Comparison of ENCODE assay signal across 34 mouse cellular contexts in the genomic region with DNA sequence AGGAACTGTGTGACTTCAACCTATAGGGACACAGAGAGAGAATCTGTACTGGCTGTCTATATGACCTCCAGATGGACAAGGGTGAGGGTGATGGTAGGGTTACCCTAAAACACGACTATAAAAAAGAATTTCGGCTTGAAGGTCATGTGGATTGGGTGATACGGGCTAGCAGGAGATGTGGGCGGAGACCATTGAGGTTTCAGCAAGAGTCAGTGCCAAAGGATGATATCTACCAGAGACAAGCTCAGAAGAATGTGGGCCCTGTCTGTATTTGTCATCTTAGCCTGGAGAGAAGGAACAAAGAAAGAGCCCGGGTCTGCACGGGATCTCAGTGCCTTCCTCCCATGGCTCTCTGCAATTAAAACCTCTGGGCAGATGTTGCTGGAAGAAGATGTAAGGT. TPM values are rescaled to one million over a fixed set of nuclear protein-coding genes. Genes with fewer than 3 reads are reported as not detected.
"Had no signal": no experiment of that assay in that cellular context is flagged by ENCODE, and none has a peak within 500 bp of the region (broad histone marks: within the 10 kb centered on the region; RNA-seq: fewer than 3 reads in every experiment).

No protein-coding gene starts in this region.

- ATAC-seq: hindbrain, postnatal 0 days; intestine, embryonic 16.5 days; liver, embryonic 12.5 days had no signal

- H3K4me3 ChIP-seq: heart, adult 2 months; heart, embryonic 13.5 days; heart, embryonic 15.5 days; hindbrain, embryonic 13.5 days; hindbrain, embryonic 15.5 days; kidney, embryonic 15.5 days; limb, embryonic 13.5 days; limb, embryonic 15.5 days; liver, embryonic 12.5 days had no signal

- DNase-seq: gastrocnemius, postnatal 10 days; gastrocnemius, postnatal 25 days; heart, adult 11 months; heart, adult 2 months; heart, postnatal 14 days; heart, postnatal 36 days; kidney, adult 11 months; kidney, adult 2 months; kidney, adult 9 months; kidney, postnatal 14 days; kidney, postnatal 36 days; layer of hippocampus, adult 9-11 months; layer of hippocampus, postnatal 36 days; left cerebral cortex, postnatal 4 days had no signal

- H3K27ac ChIP-seq: heart, adult 2 months; heart, embryonic 13.5 days; heart, embryonic 15.5 days; hindbrain, embryonic 13.5 days; hindbrain, embryonic 15.5 days; hindbrain, postnatal 0 days; kidney, embryonic 15.5 days; kidney, postnatal 0 days; limb, embryonic 13.5 days; limb, embryonic 15.5 days; liver, embryonic 12.5 days had no signal

RNA-seq across cellular contexts. Expression of a gene that starts 3.3 kb away (rescaled TPM):
- total RNA-seq: hematopoietic stem cell, adult 5-6 weeks; layer of hippocampus, postnatal 14 days; layer of hippocampus, postnatal 36 days; left cerebral cortex, adult 18-20 months; left cerebral cortex, postnatal 25 days; left cerebral cortex, postnatal 4 days had no signal

RNA-seq across cellular contexts. Expression of a gene that starts 15.5 kb away (rescaled TPM):
- total RNA-seq: hematopoietic stem cell, adult 5-6 weeks; hindbrain, postnatal 0 days; layer of hippocampus, adult 18-20 months; layer of hippocampus, postnatal 36 days; left cerebral cortex, adult 18-20 months; left cerebral cortex, adult 8-10 months; left cerebral cortex, postnatal 10 days; left cerebral cortex, postnatal 25 days; left cerebral cortex, postnatal 4 days; liver, adult 2 months had no signal

RNA-seq across cellular contexts. Expression of a gene that starts 35.2 kb away (rescaled TPM):
- total RNA-seq: layer of hippocampus, adult 18-20 months; left cerebral cortex, adult 18-20 months had no signal

RNA-seq across cellular contexts. Expression of a gene that starts 48.1 kb away (rescaled TPM):
- total RNA-seq: gastrocnemius, adult 18-20 months; gastrocnemius, postnatal 10 days; gastrocnemius, postnatal 25 days; heart, adult 2 months; heart, postnatal 14 days; heart, postnatal 36 days; hematopoietic stem cell, adult 5-6 weeks; hindbrain, postnatal 0 days; layer of hippocampus, adult 18-20 months; layer of hippocampus, postnatal 14 days; layer of hippocampus, postnatal 36 days; left cerebral cortex, adult 18-20 months; left cerebral cortex, postnatal 10 days; left cerebral cortex, postnatal 25 days; left cerebral cortex, postnatal 4 days; liver, adult 2 months had no signal
